Mouse (Mus musculus) kidney, adult 2 months (tissue): ENCODE measurements around the gene Cacna1h. TPM values are rescaled to one million over a fixed set of nuclear protein-coding genes. Genes with fewer than 3 reads are reported as not detected.

ENCODE experiments used
- DNase-seq: peaks from one replicate; pipeline ENCODE4 v3.0.0; 2021
- H3K27ac ChIP-seq: fragments of 200-500 bp; 2 replicates; pipeline ENCODE4 v1.5.1; 2012; ENCODE audit warnings: low read depth, low read length, control low read depth, inconsistent platforms; ENCODE audit not compliant: insufficient read depth
- H3K27me3 ChIP-seq: fragments of 200-500 bp; replicated peaks from 2 replicates; pipeline ENCODE4 v1.6.1; 2012; ENCODE audit warnings: mild to moderate bottlenecking, moderate library complexity, low read length, inconsistent platforms; ENCODE audit not compliant: control insufficient read depth, insufficient read depth
- H3K36me3 ChIP-seq: fragments of 200-500 bp; 2 replicates; pipeline ENCODE4 v1.6.1; 2012; ENCODE audit warnings: mild to moderate bottlenecking, moderate library complexity, low read length, inconsistent platforms; ENCODE audit not compliant: control insufficient read depth, insufficient read depth
- H3K4me1 ChIP-seq: fragments of 200-500 bp; 2 replicates; pipeline ENCODE4 v1.6.1; 2011; ENCODE audit warnings: low read length; ENCODE audit not compliant: control insufficient read depth, insufficient read depth
- H3K4me3 ChIP-seq: fragments of 200-500 bp; 2 replicates; pipeline ENCODE4 v1.5.1; 2011; ENCODE audit warnings: mild to moderate bottlenecking, low read depth, low read length, control low read depth; ENCODE audit not compliant: insufficient read depth
- CTCF ChIP-seq: fragments of 200-500 bp; conservative IDR thresholded peaks from 2 replicates; pipeline ENCODE4 v1.5.1; 2011; ENCODE audit warnings: low read depth, mild to moderate bottlenecking, control low read depth, low read length, moderate library complexity, mixed read lengths; ENCODE audit not compliant: insufficient read depth, insufficient read length
- POLR2A ChIP-seq: fragments of 200-500 bp; IDR thresholded peaks from one replicate; pipeline ENCODE4 v1.6.1; 2011; ENCODE audit warnings: low read depth, low read length, control low read depth
- WGBS: fragments of 180-500 bp; shearing (Covaris S2); methylation state at CpG from one replicate; pipeline ENCODE4 v1.1.7; 2018; 5-methylcytosine and 5-hydroxymethylcytosine counted together
- polyA plus RNA-seq: library from polyadenylated mRNA; depleted of rRNA; stranded (reverse); fragments of >200 nt; gene quantifications from 2 replicates; pipeline ENCODE4 v1.2.3, GENCODE M21; 2012

Cacna1h gene
- polyA plus RNA-seq, 1 experiment = 0.44 TPM

GRCm38 (mm10) chr17:25366005-25366404, 67.6 kb downstream of the Cacna1h start, which contains the start of gene Tpsb2:
TSS of gene Tpsb2 (plus strand) at chr17:25366305.
- no peak for TF ChIP-seq CTCF
- TF ChIP-seq POLR2A = no peak
- no peak for DNase-seq
- Histone ChIP-seq H3K36me3 (no peaks in the 10 kb centered on the region), H3K4me1 (no peaks in the 10 kb centered on the region), H3K27ac (no peak within 1 kb of the TSS), H3K4me3 (no peak within 1 kb of the TSS), H3K27me3 (no peaks in the 10 kb centered on the region)
- 65% methylated on average over 2 of the region's 2 CpGs for WGBS

- H3K4me1 ChIP-seq = no peaks in the 10 kb centered on the region
- H3K27ac ChIP-seq = no peak overlapping the region
- H3K4me3 ChIP-seq = no peak overlapping the region
- no peaks in the 10 kb centered on the region for H3K27me3 ChIP-seq
- TF ChIP-seq CTCF (peak; percentile 86), POLR2A (no peak)
- DNase-seq = peak; percentile 50
- WGBS = 4% methylated on average over 1 of the region's 1 CpGs
- no peaks in the 10 kb centered on the region for H3K36me3 ChIP-seq
These were observed 69.9 kb downstream of the Cacna1h start for GRCm38 (mm10) chr17:25363726-25364125.

GRCm38 (mm10) chr17:25361291-25361690, 72.3 kb downstream of the Cacna1h start:
- Histone ChIP-seq H3K27me3 (no peaks in the 10 kb centered on the region), H3K27ac (no peak overlapping the region), H3K4me3 (no peak overlapping the region), H3K4me1 (no peaks in the 10 kb centered on the region), H3K36me3 (no peaks in the 10 kb centered on the region)
- whole genome bisulfite sequencing = 63% methylated on average over 2 of the region's 2 CpGs
- no peak for DNase-seq
- TF ChIP-seq POLR2A (no peak), CTCF (no peak)

- Histone ChIP-seq H3K27ac (no peak within 1 kb of the TSS), H3K36me3 (no peaks in the 10 kb centered on the region), H3K27me3 (no peaks in the 10 kb centered on the region), H3K4me1 (no peaks in the 10 kb centered on the region), H3K4me3 (no peak within 1 kb of the TSS)
- no peak for DNase-seq
- TF ChIP-seq POLR2A (no peak), CTCF (no peak)
- 74% methylated on average over 4 of the region's 4 CpGs for WGBS
These were observed 88.1 kb downstream of the Cacna1h start, which contains the start of gene Tpsab1 for GRCm38 (mm10) chr17:25345462-25345861. TSS of gene Tpsab1 (minus strand) at chr17:25345562.

GRCm38 (mm10) chr17:25341490-25341889, 92.1 kb downstream of the Cacna1h start:
- H3K4me3 ChIP-seq = no peak overlapping the region
- no peaks in the 10 kb centered on the region for H3K4me1 ChIP-seq
- 27% methylated on average over 3 of the region's 3 CpGs for WGBS
- H3K27ac ChIP-seq = no peak overlapping the region
- TF ChIP-seq POLR2A (no peak), CTCF (no peak)
- peak; percentile 47 for DNase-seq
- H3K36me3 ChIP-seq = no peaks in the 10 kb centered on the region
- H3K27me3 ChIP-seq = no peaks in the 10 kb centered on the region

- TF ChIP-seq CTCF (no peak), POLR2A (no peak)
- Histone ChIP-seq H3K36me3 (no peaks in the 10 kb centered on the region), H3K4me1 (no peaks in the 10 kb centered on the region), H3K4me3 (no peak overlapping the region), H3K27me3 (no peaks in the 10 kb centered on the region), H3K27ac (no peak overlapping the region)
- no peak for DNase-seq
- WGBS = 84% methylated on average over 6 of the region's 6 CpGs
These were observed 93.6 kb downstream of the Cacna1h start for GRCm38 (mm10) chr17:25340003-25340402.

- TF ChIP-seq POLR2A = no peak
- no peak for TF ChIP-seq CTCF
- H3K36me3 ChIP-seq = no peaks in the 10 kb centered on the region
- no peak overlapping the region for H3K27ac ChIP-seq
- H3K27me3 ChIP-seq = no peaks in the 10 kb centered on the region
- no peaks in the 10 kb centered on the region for H3K4me1 ChIP-seq
- WGBS = 68% methylated on average over 4 of the region's 4 CpGs
- peak; percentile 26 for DNase-seq
- H3K4me3 ChIP-seq = no peak overlapping the region
These were observed 95.4 kb downstream of the Cacna1h start for GRCm38 (mm10) chr17:25338218-25338617.

GRCm38 (mm10) chr17:25333943-25334342, 99.6 kb downstream of the Cacna1h start:
- peak; percentile 97 for TF ChIP-seq CTCF
- no peak for TF ChIP-seq POLR2A
- DNase-seq = peak; percentile 38
- WGBS = 3% methylated on average over 8 of the region's 8 CpGs

More at GRCm38 (mm10) chr17:25333943-25334342, 99.6 kb downstream of the Cacna1h start:
- no peaks in the 10 kb centered on the region for H3K4me1 ChIP-seq
- no peak overlapping the region for H3K4me3 ChIP-seq
- H3K36me3 ChIP-seq = no peaks in the 10 kb centered on the region
- H3K27ac ChIP-seq = no peak overlapping the region
- no peaks in the 10 kb centered on the region for H3K27me3 ChIP-seq
